Mouse (Mus musculus) megakaryocyte, adult 5-6 weeks (primary cell): ENCODE measurements at regions not wholly inside any gene's neighbourhood (a gene's known extent, or its start where the extent isn't known, plus 50 kb on each side); places are given as distances from the start of the nearest gene placed in this dataset.
"Not testable (repeated sequence)": the region's sequence is repeated elsewhere in the genome, so short reads cannot be mapped to it uniquely, and the experiment has no call there.

Source experiments
- ATAC-seq: 2 replicates; pipeline ENCODE4 v1.8.0; 2016; ENCODE audit warnings: mild to moderate bottlenecking, inconsistent platforms; ENCODE audit not compliant: poor library complexity, severe bottlenecking

DNA sequence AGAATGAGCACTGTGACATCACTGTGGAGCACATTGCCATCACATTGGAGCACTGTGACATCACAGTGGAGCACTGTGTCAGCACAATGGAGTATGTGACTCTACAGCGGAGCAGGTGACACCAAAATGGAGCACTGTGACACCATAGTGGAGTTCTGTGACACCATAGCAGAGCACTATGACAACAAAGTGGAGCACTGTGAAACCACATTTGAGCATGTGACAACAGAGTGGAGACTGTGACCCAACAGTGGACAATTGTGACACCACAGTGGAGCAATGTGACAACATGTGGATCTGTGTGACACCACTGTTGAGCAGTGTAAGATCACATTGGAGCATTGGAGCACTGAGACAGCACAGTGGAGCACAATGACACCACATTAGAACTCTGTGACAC, 87.2 kb upstream of the Vmn1r2 start:
- no peak for ATAC-seq

DNA sequence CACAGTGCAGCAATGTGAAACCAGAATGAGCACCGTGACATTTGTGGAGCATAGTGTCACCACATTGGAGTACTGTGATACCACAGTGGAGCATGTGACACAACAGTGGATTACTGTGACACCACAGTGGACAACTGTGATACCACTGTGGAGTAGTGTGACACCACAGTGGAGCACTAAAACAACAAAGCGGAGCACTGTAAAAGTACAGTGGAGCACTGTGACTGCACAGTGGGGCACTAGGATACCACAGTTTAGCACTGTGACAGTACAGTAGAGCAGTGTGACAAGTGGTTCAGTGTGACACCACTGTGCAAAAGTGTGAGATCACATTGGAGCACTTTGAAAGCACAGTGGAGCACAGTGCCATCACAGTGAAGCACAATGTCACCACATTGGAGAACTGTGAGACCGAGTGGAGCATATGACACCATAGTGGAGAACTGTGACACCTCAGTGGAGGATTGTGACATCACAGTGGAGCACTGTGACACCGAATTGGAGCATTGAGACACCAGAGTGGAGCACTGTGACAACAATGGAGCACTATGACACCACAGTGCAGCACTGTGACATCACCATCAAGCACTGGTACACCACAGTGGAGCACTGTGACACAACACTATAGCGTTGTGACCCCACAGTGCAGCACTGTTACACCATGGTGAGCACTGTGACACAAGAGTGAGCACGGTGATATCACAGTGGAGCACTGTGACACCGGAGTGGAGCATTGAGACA, 86.6 kb upstream of the Vmn1r2 start:
- ATAC-seq = no peak

DNA sequence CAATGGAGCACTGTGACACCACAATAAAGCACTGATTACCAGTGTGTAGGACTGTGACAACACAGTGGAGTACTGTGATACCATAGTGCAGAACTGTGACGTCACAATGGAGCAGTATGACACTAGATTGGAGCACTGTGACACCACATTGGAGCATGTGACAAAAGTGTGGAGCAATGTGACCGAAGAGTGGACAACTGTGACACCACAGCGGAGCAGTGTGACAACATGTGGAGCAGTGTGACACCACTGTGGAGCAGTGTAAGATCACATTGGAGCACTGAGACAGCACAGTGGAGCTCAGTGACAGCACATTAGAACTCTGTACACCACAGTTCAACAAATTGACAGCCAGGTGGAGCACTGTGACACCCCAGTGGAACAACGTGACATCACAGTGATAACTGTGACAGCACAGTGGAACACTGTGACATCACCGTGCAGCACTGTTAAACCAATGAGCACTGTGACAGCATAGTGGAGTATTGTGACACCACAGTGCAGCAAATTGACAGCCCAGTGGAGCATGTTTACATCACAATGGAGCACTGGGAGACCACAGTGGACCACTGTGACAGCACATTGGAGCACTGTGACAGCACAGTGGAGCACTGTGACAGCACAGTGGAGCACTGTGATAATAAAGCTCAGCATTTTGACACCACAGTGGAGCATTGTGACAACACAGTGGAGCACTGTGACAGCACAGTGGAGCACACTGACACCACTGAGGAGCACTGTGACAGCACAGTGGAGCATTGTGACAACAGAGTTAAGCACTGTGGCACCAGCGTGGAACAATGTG, 85.8 kb upstream of the Vmn1r2 start:
- ATAC-seq = peak; percentile 8

DNA sequence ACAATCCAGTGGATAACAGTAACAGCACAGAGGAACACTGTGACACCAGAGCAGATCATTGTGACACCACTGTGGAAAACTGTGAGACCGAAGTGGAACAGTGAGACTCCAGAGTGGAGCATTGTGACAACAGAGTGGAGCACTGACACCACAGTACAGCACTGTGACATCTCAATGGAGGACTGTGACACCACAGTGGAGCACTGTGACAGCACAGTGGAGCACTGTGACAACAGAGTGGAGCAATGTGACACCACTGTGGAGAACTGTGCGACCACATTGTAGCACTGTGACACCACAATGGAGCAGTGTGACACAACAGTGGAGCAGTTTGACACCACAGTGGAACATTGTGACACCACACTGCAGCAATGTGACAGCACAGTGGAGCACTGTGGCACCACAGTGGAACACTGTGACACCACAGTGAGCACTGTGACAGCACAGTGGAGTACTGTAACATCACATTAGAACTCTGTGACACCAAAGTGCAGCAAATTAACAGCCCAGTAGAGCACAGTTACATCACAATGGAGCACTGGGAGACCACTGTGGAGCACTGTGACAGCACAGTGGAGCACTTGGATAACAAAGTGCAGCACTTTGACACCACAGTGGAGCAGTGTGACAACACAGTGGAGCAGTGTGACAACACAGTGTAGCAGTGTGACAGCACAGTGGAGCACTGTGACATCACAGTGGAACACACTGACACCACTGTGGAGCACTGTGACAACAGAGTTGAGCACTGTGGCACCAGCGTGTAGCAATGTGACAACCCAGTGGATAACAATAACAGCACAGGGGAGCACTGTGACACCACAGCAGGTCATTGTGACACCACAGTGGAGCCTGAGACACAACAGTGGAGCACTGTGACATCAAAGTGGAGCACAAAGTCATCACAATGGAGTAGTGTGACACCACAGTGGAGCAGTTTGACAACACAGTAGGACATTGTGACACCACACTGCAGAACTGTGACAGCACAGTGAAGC, 84.9 kb upstream of the Vmn1r2 start:
- peak; percentile 8; the same call in 1 of the 2 replicates for ATAC-seq

DNA sequence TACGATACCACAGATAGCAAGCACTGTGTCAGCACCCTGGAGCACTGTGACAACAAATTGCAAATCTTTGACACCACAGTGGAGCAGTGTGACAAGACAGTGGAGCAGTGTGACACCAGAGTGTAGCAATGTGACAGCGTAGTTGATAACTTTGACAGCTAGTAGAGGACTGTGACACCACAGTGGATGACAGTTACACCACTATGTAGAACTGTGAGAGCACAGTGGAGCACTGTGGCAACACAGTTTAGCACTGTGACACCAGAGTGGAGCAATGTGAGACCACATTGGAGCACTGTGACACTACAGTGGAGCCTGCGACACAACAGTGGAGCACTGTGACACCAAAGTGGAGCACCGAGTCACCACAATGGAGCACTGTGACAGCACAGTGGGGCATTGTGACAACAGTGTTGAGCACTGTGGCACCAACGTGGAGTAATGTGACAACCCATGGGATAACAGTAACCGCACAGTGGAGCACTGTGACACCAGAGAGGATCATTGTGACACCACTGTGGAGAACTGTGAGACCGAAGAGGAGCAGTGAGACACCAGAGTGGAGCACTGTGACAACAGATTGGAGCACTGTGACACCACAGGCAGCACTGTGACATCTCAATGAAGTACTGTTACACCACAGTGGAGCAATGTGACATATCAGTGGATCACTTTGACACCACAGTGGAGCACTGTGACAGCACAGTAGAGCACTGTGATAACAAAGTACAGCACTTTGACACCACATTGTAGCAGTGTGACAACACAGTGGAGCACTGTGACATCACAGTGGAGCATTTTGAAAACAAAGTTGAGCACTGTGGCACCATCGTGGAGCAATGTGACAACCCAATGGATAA, 83.7 kb upstream of the Vmn1r2 start:
- peak; percentile 1; the same call in 1 of the 2 replicates for ATAC-seq

DNA sequence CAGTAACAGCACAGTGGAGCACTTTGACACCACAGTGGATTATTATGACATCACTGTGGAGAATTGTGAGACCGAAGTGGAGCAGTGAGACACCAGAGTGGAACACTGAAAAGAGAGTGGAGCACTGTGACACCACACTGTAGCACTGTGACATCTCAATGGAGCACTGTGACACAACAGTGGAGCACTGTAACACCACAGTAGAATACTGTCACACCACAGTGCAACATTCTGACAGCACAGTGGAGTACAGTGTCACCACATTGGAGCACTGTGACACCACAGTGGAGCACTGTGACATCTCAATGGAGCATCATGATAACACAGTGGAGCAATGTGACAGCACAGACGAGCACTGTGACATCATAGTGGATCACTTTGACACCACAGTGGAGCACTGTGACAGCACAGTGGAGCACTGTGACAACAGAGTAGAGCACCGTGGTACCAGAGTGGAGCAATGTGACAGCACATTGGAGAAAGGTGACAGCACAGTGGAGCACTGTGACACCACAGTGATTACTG, 83.0 kb upstream of the Vmn1r2 start:
- no peak for ATAC-seq

DNA sequence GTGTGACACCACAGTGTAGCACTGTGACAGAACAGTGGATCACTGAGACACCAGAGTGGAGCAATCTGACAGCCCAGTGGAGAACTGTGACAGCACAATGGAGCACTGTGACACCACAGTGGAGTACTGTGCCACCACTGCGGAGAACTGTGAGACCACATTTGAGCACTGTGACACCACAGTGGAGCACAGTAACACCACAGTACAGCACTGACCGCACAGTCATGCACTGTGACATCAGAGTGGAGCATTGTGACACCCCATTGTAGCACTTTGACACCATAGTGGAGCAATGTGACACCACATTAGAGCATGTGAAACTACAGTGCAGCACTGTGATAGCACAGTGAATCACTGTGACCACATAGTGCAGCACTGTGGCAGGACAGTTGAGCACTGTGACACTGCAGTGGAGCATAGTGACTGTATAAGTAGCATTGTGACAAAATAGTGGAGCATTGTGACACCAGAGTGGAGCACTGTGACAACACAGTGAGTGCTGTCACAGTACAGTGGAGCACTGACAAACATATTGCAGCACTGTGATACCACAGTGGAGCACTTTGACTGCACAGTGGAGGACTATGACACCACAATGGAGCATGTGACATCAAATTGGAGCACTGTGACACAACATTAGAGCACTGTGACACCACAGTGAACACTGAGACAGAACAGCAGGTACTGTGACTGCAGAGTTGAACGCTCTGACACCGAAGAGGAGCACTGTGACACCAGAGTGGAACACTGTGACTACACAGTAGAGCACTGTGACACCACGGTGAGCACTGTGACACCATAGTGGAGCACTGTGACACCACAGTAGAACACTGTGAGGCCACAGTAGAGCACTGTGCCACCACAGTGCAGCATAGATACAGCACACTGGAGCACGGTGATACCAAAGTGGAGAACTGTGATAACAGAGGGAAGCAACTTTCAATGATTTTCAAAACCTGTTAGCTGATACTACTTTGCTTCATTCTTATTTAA, 81.4 kb upstream of the Vmn1r2 start:
- no peak for ATAC-seq

DNA sequence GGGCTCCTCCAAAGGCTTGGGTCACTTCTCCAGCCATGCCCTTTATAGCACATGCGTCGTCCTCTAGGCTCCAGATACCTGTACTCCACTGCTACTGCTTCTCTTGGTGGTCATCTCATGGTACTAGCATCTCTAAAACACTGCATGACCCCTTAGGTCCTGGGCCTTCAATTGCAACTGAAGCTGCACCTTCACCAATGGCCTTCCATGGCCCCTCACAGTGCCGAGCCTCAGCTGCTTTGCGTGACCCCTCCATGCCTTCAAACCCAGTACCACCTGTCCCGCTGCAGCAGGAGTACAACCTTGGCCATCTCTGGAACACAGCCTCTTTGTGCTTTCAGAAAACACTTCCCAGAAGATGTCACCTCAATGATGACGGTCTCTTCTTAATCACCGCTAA, 79.5 kb upstream of the Vmn1r2 start:
- ATAC-seq = not testable (repeated sequence)

DNA sequence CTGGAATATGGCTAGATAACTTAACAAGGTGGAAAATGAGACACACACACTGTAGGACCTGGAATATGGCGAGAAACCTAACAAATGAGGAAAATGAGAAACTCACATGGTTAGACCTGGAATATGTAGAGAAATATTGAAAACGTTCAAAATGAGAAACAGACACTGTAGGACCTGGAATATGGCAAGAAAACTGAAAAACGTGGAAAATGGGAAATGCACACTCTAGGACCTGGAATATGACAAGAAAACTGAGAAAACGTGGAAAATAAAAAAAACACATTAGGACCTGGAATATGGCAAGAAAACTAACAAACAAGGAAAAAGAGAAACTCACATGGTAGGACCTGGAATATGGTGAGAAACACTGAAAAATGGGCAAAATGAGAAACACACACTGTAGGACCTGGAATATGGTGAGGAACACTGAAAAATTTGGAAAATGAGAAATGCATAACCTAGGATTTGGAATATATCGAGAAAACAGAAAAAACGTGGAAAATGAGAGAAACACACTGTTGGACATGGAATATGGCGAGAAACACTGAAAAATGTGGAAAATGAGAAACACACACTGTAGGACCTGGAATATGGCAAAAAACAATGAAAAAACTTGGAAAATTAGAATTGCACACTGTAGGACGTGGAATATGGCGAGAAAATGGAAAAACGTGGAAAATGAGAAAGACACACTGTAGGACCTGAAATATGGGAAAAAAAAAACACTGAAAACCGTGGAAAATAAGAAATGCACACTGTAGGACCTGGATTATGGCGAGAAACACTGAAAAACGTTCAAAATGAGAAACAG, 77.3 kb upstream of the Vmn1r2 start:
- ATAC-seq = peak; percentile 61

DNA sequence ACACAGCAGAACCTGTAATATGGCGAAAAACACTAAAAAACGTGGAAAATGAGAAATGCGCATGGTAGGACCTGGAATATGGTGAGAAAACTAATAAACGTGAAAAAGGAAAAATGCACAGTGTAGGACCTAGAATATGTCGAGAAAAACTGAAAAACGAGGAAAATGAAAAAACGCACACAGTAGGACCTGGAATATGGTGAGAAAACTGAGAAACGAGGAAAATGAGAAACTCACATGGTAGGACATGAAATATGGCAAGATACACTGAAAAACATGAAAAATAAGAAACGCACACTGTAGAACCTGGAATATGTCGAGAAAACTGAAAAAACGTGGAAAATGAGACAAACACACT, 76.8 kb upstream of the Vmn1r2 start:
- ATAC-seq = peak; percentile 36; the same call in 1 of the 2 replicates

DNA sequence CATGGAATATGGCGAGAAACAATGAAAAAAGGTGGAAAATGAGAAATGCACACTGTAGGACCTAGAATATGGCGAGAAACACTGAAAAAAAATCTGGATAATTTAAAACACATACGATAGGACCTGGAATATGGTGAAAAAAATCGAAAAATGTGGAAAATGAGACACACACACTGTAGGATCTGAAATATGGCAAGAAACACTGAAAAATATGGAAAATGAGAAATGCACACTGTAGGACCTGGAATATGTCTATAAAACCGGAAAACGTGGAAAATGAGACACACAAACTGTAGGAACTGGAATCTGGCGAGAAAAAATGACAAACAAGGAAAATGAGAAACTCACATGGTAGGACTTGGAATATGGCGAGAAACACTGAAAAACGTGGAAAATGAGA, 76.4 kb upstream of the Vmn1r2 start:
- ATAC-seq = no peak
